Mouse (Mus musculus) ZHBTc4 (cell line): Measurements from ENCODE around the gene Il17rb.

ENCODE experiments used
- DNase-seq: peaks from one replicate; pipeline ENCODE4 v3.0.0-alpha.2; 2011; ENCODE audit warnings: low read depth, low spot score

Il17rb gene

DNA sequence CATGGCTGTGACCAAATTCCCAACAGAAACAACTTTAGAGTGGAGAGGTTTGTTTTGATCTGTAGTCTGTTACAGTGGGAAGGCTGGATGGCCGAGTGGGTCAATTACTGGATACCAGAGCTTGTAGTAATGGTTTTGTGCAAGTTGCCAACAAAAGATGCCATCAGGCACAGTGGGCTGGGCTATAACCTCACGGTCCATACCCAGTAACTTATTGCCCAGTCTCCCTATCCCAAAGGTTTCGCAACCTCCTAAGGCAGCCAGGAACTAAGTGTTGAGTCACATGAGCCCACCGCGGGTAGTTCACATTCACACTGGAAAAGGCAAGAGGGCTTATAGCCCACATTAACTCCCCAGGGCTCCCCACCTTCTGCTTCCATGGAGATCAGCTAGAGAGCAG lies 8.0 kb upstream of the Il17rb start:
- DNase-seq = no peak

DNA sequence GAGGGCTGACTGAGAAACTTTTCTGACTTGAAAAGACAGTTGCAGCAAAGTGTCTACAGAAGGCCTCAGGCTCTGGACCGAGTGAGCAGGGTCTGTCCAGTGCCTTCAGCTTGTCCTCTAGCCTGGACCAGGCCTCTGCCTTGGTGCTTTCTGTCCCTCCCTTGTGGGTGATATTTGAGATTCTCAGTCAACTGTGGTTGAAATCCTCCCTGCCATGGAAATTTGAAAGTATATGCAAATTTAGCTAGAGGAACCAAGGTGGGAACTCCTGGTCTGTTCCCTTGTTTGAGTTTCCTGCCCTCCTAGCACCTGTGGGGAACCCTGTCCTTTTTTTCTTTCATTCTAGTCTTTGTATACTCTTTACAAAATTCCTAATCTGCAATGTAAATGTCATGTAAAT lies 6.3 kb upstream of the Il17rb start:
- no peak for DNase-seq

DNA sequence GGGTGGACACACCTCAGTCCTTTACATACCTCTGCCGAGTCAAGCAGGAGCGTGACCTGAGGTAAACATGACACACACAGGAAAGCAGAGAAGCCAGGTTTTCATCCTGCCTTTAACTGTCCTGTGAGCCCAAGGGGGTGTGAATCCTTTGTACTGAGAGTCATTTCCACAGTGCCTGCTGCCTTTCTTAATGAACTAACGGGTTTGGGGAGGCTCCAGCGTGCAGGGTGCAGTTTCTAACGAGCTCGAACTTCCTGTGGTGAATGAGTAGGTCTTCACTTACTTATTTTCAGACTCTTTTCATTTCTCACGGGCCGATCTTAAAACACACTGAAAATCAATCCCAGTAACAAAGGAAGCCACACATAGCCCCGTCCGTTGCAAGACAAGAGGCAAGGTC lies 5.8 kb upstream of the Il17rb start:
- no peak for DNase-seq

DNA sequence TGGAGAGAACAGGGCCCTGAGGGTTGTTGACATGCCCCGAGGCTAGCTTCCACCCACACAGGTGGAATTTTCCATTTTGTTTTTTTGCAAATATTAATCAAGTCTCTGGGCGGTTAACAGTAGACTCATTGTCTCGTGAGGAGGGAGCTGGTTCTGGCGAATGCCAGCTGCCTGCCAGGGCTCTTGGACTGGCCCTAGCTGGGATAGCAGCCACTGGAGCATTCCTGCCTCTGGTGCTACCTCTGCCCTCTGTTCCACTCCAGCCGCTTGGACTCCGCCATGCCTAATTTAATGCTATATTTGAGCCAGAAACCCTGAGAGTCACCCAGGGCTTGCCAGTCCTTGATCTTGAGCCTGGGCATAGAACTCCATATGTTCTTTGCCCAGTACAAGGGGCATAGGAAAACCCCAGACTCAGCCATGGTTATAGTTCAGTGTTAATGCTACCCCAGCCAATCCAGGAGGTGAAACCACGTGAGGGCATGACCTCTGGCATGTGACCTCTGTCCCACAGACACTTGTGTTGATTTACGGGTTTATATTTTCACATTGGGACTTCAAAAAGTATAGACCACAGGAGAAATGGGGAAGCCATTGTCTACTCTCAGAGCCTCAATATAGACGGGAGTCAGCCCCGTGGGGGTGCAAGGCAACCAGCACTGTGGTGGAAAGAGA lies 3.3 kb upstream of the Il17rb start:
- DNase-seq = no peak

DNA sequence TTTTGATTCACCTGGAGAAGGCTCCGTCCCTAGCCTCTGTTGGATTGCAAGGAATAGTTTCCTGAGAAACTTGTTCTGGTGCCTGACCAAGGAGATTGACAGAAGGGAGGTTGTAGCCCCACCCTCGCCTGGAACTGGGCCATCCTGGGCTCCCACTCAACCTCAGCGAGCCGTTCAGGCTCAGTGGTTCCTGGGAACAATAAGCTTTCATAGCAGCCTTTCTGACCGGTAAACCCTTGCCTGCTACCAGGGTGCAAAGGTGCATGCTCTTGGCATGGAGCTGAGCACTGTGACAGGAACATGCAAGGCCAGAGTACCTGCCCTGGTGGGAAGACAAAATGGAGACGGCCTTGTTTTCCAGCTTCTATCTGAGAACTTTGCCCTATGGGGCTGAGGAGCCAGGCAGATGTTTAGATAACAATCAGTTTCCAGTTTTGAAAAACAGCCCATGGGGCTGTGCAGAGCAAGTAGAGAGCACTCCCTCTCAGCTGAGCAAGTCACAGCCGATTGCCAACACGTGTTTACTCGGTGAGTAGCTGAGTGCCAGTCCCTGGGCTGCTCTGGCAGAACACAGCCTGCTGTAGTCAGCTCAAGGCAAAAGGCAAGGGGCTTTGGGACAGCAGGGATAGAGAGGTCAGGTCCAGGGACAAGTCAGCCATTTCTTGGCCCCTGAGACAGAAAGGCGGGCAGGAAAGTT lies 1.3 kb upstream of the Il17rb start:
- DNase-seq = no peak

DNA sequence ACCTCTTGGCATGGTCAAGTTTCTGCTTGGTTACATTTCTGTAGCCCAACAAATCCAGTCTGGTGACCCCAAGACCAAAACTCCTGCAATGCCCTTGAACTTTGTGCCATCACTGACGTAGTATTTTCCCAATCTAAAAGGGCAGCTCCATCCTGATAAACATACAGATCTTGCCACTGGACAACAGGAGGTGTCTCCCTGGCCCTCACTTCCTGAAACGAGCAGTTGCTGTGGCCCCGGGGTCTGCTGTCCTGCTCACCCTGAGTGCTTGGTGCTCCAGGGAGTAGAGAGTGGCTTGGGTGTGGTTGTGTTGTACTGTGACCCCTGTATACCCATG lies 9.3 kb downstream of the Il17rb start:
- no peak for DNase-seq

DNA sequence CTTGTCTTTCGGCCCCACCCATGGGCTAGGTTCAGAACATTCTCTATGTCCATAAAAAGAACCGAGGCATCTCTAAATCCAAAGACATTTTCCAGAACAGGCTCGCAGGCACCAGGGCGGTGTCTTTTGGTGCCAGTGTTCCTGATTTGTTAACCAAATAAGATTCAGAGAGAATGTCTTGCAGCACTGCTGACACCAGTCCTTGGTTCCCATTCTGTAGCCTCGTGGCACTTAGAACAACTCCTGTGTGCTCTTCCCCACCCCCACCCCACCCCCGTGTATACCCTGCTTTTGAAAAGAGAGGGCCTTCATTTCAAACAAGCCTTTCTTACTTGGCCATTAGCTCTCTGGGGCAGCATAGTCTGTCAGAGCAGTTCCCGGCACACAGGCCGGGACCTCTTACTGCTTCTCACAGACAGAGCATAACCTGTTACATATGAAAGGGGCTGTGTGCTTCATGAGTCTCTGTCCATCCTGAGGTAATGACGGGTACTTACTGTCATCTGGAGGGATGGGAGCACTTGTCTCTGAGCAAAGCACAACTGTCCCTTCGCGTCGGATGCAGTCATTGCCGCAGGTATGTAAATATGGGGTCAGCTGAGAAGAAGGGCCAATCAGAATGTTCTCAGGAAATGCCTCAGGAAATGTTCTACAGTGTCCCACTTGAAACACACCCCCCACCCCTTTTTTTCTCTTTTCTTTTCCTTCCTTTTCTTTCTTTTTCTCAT lies 9.8 kb downstream of the Il17rb start:
- peak; percentile 25 for DNase-seq

DNA sequence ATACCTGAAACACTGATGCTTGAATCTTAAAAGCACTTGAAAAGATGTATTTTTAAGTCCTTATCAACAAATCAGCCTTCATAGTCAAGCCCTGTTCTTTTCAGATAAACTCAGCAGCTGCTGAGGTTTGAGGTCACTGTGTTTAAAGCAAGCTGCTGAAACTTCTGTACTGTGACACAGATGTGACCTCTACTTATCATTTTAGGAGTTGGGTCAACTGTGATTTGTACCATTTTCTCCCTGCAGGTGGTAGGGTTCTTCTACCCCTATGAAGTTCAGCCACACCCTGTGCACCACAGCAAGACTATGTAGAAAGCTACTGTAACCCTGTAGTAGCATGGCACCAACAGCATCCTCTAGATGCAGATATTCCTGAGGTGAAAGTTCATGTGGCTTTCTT lies 11.4 kb downstream of the Il17rb start:
- no peak for DNase-seq

DNA sequence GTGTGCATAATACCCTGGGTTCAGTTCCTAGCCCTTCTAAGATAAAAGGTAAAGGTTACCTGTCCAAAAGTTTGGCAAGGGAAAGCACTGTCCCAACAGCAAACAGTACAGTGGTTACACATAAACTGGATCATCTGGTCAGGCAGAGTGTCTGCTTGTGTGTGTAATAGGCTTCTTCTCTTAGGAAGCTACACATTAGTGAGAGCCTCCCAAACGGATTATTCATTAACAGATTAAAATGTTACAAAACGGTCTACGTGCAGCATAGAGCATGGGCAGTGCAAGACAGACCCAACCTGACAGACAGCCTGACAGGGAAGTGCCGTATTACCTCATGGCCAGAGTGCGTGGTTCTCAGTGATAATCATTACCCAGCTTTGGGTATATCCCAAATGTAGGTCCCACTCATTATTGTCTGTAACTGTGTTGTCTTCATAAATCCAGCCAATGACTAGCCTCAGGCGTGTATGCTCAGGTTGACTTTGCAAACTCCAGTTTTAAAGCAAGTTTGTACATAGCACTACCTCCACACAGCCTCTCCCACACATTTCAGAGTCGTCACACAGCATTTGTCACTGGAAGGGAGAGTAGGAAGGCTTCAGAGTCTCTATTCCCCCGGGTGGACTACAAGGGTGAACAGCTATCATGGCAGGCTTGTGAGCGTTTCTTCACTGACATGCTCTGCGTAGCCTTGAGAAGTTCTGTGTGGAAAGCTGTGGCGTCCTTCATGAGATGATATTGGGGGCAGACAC lies 12.5 kb downstream of the Il17rb start:
- DNase-seq = no peak

DNA sequence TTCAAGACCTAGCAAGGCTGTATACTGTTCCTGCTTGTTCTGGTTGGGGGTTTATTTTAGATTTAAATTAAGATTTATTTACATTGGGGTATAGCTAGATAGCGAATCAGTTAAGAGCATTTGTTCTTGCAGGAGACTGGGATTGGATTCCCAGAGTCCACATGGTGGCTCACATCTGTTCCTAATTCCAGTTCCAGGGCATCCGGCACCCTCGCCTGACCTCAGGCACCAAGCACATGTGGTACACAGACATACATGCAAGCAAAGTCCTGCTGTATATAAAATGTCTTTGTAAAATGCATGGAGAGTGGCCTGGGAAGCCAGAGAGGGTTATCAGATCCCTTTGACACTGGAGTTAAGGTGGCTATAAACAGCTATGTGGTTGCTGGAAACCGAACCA lies 13.7 kb downstream of the Il17rb start:
- no peak for DNase-seq

DNA sequence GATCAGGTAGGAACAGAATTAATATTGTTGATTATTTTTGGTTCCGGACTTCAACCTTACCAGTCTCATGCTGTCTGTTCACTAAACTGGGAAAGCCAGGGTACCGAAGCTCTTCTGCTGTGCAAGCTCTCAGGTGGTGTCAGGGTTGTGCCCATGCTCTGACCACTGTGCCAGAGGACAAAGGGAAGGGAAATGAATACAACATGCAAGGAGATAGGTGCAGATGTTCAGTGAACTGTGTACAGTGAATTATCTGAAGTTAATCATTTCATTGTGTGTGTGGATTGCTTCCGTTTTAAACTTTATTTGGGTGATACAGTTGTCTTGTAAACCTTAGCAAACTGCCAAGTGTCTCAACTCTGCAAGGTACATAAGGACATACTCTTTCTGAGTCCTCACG lies 20.4 kb downstream of the Il17rb start:
- no peak for DNase-seq

DNA sequence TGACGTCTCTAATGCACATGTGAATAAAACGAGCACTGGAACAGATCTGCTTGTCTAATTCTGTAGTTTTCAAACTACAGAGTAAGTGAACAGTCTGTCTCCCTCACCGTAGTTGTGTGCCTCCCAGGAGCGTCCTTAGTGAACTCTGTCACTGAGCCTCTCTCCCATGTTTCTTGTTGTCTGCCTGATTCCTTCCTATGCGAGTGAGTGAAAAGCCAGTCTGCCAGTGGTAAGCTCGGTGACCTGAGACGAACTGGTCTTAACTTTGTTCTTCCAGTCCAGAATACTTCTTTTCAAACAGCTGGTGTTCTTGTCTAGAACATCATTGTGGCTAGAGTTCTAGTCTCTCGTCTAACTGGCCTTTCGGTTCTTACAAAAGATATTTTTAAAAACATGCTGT lies 21.0 kb downstream of the Il17rb start:
- no peak for DNase-seq

DNA sequence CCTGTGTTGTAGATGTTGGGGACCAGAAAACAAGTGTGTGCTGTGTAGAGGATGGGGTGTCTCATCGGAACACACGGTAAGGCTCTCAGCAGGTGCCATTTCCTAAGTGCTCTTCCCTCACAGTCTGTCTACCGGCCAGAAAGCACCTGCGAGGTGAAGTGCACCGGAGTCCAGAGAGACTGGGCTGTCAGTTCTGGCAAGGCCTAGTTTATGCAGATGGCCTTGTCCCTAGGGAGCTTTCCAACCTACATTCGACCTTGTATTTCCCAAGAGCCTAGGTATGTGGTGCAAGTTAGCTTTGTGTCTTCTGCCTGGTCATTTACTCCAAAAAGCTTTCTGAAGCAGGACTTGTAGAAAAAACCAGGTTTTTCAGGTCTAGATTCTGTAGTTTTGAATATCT lies 21.4 kb downstream of the Il17rb start:
- DNase-seq = no peak

DNA sequence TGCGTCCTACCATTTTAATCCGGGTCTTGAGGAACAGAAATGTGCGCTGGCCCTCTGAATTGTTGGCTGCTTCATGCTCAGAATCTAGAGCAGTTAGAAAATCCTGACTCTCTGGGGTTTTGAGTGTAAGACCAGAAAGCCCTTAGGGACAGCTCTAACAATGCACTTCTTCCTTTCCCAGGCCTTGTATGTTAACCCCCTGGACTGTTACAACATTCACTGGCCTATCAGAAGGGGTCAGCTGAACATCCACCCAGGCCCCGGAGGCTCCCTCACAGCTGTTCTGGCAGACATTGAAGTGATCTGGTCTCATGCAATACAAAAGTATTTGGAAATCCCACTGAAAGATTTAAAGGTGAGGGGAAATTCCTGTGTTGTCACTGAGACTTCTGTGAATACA lies 22.6 kb downstream of the Il17rb start:
- no peak for DNase-seq

DNA sequence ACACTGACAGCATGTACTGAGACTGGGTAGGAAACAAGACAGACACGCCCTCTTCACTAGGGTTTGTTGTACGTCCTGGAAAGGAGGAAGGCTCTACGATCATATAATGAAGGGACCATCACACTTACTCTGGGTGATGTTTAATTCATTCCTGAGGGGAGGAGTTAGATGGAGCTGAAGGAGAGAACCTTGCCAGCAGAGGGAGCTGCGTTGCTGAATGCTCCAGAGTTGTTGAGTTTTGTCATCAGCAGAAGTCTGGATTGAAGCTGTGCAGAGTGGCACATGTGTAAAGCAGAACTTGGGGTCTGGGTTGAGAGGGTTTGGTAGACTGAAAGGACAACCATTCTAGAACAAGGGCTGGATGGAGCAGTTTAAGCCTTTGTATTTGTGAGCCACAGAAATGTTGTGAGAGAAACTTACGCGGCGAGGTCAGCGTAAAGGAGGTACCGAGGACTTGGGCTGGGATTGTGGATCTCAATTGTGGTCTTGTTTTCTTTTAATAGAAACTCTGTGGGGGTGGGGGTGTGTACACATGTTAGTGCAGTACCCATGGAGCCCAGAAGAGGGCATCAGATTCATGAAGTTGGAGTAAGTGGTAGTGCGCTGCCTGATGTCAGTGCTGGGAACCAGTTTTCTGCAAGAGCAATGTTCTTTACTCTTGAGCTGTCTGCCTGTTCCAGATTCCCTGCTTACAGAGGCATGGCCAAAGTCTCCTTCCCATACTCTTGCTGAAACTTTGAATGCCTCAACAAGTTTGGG lies 28.1 kb downstream of the Il17rb start:
- DNase-seq = peak; percentile 83

DNA sequence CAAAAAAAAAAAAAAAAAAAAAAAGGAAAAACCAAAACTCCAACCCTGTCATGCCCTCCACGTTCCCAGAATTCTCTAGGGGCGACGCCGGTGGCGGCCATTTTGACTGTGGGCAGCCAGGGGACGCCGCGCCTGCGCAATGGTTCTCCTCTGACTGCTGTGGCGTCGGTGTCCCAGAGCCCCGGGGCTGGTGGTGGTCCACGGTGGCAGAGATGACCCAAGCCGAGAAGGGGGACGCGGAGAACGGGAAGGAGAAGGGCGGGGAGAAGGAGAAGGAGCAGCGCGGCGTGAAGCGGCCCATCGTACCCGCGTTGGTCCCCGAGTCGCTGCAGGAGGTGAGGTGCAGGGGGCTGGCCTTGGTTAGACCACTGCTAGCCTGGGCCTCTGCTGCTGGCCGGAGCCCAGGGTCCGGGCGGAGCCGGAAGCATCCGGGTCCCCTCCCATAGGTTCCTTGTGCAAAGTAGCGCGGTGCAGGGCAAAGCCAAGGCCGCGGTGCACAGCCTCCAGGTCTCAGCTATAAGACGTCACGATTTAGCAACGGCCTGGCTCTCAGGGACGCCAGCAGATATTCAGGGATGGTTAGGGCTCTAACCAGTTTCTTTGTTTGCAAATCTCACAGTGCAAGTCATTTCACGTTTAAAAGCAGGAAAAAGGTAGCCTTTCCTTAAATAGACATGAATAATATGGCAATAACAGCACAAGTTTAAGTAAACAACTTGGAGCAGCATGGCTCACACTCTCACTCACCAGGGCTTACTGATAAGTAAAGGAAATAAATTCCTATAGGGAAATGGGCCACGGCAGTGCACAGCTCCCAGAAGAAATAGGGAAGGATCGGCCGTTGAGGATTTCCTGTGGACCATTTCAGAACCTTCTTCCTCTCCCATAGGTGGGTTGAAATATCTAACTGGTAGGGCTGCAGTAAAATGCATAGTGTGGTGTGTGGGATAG lies 30.2 kb downstream of the Il17rb start, which contains the start of gene Actr8:
Gene Actr8 (plus strand): TSS at position 84 of the 951 bp plus-strand sequence.
- DNase-seq = peak; percentile 93

DNA sequence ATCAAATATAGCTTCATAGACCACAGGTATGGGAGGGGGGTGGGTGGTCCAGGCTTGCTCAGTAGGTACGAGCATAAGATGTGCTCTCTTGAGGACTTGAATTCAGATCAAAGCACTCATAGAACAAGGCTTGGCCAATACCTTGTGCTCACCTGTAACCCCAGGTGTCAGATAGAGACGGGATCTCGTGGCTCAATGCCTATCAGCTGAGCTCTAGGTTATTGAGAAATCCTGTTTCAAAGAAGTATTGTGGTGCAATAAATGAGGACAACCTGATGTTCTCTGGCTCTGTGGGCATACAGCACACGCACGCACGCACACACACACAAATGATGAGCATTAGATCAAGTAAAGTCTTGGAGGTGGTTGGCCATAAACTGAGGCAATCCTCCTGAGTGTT lies 31.8 kb downstream of the Il17rb start:
- no peak for DNase-seq

DNA sequence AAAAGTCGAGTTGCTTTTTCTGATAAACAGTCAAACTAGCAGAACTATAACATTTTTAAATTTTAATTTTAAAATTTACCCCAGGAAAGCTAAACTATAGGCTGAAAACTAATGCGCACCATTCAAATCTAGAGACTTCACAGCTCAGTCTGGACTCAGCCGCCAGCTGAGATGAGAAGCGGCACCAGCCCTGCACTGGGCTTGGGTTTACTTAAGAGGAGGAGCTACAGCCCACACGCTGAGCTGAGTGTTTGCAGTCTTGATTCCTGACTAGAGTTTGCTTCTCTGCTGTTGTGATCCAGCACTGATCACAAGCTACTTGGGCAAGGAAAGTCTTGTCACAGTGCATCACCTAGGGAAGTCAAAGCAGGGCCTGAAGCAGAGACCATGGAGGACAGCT lies 36.7 kb downstream of the Il17rb start:
- no peak for DNase-seq

DNA sequence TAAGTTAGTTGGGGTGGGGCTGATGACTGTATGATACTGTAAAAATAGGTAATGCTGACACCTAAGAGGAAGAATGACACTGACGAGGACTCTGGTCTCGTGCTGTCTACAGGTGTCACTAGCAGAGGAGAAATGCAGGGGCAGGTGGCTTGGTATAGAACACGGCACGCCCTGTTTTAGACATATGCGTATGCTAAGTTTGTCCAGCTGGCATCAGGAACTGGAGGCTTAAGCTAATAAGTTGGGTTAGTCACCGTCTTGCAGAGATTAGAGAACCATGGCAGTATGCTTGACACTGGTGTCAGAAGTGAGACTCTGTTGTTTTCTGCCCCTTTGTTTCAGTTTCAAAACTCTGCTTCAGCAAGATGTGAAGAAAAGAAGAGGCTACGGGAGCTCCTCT lies 37.2 kb downstream of the Il17rb start:
- no peak for DNase-seq

DNA sequence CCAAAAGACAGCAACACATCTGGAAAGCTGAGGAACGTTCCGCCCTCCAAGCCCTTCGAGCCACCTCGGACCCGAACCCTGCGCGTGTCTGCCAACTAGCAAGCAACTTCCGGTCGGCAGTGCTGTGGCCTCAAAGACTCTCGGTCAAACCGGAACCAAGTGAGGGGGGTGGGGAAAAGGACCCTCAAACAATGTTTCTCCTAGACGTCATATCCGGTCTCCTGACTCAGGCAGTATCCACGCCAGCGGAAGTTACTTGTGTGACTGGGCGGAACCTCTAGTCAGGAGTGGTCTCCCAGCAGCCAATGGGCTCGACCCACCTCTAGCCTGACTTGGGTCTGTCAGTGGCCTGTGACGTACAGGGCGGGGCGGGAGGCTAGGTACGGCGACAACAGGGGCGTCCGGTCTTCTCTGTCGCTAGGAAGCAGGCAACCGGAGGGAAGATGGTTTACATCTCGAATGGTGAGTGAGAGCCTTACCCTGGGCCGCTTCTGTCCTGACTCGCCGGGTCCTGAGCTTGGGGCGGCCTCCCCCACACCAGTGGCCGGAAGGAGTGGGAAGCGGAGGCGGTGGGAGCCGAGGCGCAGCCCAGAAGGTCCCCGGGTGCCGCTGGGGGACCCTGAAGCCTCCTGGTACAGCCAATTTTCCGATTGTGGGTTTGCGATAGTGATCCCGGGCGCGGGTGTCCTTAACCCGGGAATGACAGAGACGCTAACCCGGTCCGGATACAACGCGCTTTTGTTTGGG lies 40.4 kb downstream of the Il17rb start, which contains the start of gene Selenok:
Gene Selenok (plus strand): TSS at position 234 of the 747 bp plus-strand sequence.
- peak; percentile 99 for DNase-seq
